Mouse (Mus musculus): ENCODE results near the gene Kmt2d. TPM values are rescaled to one million over a fixed set of nuclear protein-coding genes. Genes with fewer than 3 reads are reported as not detected.

Kmt2d gene
- 2.3 TPM for polyA plus RNA-seq (2014; fragmentation: Illumina TruSeq; extraction: RNeasy Lipid Tissue Mini Kit (QIAGEN cat#74804); ENCODE audit: low read depth, low replicate concordance)

GRCm38 (mm10) chr15:98871070-98871915 is at the start of gene Kmt2d:
Kmt2d (minus strand) TSS chr15:98871204.

GRCm38 (mm10) chr15:98917538-98918498 is 46.8 kb upstream of the Kmt2d start, which contains the start of gene Lmbr1l:
Lmbr1l (minus strand) TSS chr15:98918231.

GRCm38 (mm10) chr15:98897928-98898800 is 27.2 kb upstream of the Kmt2d start, which contains the start of gene Dhh:
Dhh (minus strand) TSS chr15:98898540.

GRCm38 (mm10) chr15:98893940-98894745 is 23.1 kb upstream of the Kmt2d start, which contains the start of gene Rhebl1:
Rhebl1 (minus strand) TSS chr15:98894540.

GRCm38 (mm10) chr15:98830736-98831683 is 40.0 kb downstream of the Kmt2d start, which contains the start of gene Prkag1:
Prkag1 (minus strand) TSS chr15:98831521.

GRCm38 (mm10) chr15:98809390-98809789 is 61.6 kb downstream of the Kmt2d start, which contains the start of gene Ddn:
Ddn (minus strand) TSS chr15:98809490.

GRCm38 (mm10) chr15:98789661-98790535 is 81.1 kb downstream of the Kmt2d start, which contains the start of gene Wnt1:
Wnt1 (plus strand) TSS chr15:98789857.

Other genes with a start within 250 kb of the Kmt2d start
- gene Cacnb3, start 240.4 kb downstream of the Kmt2d start, polyA plus RNA-seq (2014; fragmentation: Illumina TruSeq; extraction: RNeasy Lipid Tissue Mini Kit (QIAGEN cat#74804); ENCODE audit: low read depth, low replicate concordance), result 0.47 TPM
- gene Ddx23, start 208.3 kb downstream of the Kmt2d start, polyA plus RNA-seq (2014; fragmentation: Illumina TruSeq; extraction: RNeasy Lipid Tissue Mini Kit (QIAGEN cat#74804); ENCODE audit: low read depth, low replicate concordance), result 4.0 TPM
- not detected for gene Rnd1, start 193.7 kb downstream of the Kmt2d start, polyA plus RNA-seq (2014; fragmentation: Illumina TruSeq; extraction: RNeasy Lipid Tissue Mini Kit (QIAGEN cat#74804); ENCODE audit: low read depth, low replicate concordance)
- gene Ccdc65, start 163.0 kb downstream of the Kmt2d start, polyA plus RNA-seq (2014; fragmentation: Illumina TruSeq; extraction: RNeasy Lipid Tissue Mini Kit (QIAGEN cat#74804); ENCODE audit: low read depth, low replicate concordance), result not detected
- not detected for gene Fkbp11, start 143.0 kb downstream of the Kmt2d start, polyA plus RNA-seq (2014; fragmentation: Illumina TruSeq; extraction: RNeasy Lipid Tissue Mini Kit (QIAGEN cat#74804); ENCODE audit: low read depth, low replicate concordance)
- 59.2 TPM for gene Arf3, start 108.0 kb downstream of the Kmt2d start, polyA plus RNA-seq (2014; fragmentation: Illumina TruSeq; extraction: RNeasy Lipid Tissue Mini Kit (QIAGEN cat#74804); ENCODE audit: low read depth, low replicate concordance)
- gene Wnt10b, start 93.1 kb downstream of the Kmt2d start, polyA plus RNA-seq (2014; fragmentation: Illumina TruSeq; extraction: RNeasy Lipid Tissue Mini Kit (QIAGEN cat#74804); ENCODE audit: low read depth, low replicate concordance), result 0.23 TPM
- not detected for gene Wnt1, start 81.3 kb downstream of the Kmt2d start, polyA plus RNA-seq (2014; fragmentation: Illumina TruSeq; extraction: RNeasy Lipid Tissue Mini Kit (QIAGEN cat#74804); ENCODE audit: low read depth, low replicate concordance)
- gene Ddn, start 61.7 kb downstream of the Kmt2d start, polyA plus RNA-seq (2014; fragmentation: Illumina TruSeq; extraction: RNeasy Lipid Tissue Mini Kit (QIAGEN cat#74804); ENCODE audit: low read depth, low replicate concordance), result not detected
- gene Prkag1, start 39.7 kb downstream of the Kmt2d start, polyA plus RNA-seq (2014; fragmentation: Illumina TruSeq; extraction: RNeasy Lipid Tissue Mini Kit (QIAGEN cat#74804); ENCODE audit: low read depth, low replicate concordance), result 69.0 TPM
- 1.5 TPM for gene Rhebl1, start 23.3 kb upstream of the Kmt2d start, polyA plus RNA-seq (2014; fragmentation: Illumina TruSeq; extraction: RNeasy Lipid Tissue Mini Kit (QIAGEN cat#74804); ENCODE audit: low read depth, low replicate concordance)
- gene Dhh, start 27.3 kb upstream of the Kmt2d start, polyA plus RNA-seq (2014; fragmentation: Illumina TruSeq; extraction: RNeasy Lipid Tissue Mini Kit (QIAGEN cat#74804); ENCODE audit: low read depth, low replicate concordance), result 0.47 TPM
- 1.9 TPM for gene Lmbr1l, start 47.0 kb upstream of the Kmt2d start, polyA plus RNA-seq (2014; fragmentation: Illumina TruSeq; extraction: RNeasy Lipid Tissue Mini Kit (QIAGEN cat#74804); ENCODE audit: low read depth, low replicate concordance)
- gene Tuba1b, start 63.4 kb upstream of the Kmt2d start, polyA plus RNA-seq (2014; fragmentation: Illumina TruSeq; extraction: RNeasy Lipid Tissue Mini Kit (QIAGEN cat#74804); ENCODE audit: low read depth, low replicate concordance), result 54.1 TPM
- not detected for gene Gm49450, start 82.3 kb upstream of the Kmt2d start, polyA plus RNA-seq (2014; fragmentation: Illumina TruSeq; extraction: RNeasy Lipid Tissue Mini Kit (QIAGEN cat#74804); ENCODE audit: low read depth, low replicate concordance)
- gene Tuba1a, start 82.5 kb upstream of the Kmt2d start, polyA plus RNA-seq (2014; fragmentation: Illumina TruSeq; extraction: RNeasy Lipid Tissue Mini Kit (QIAGEN cat#74804); ENCODE audit: low read depth, low replicate concordance), result 44.0 TPM
- 23.9 TPM for gene Tuba1c, start 158.7 kb upstream of the Kmt2d start, polyA plus RNA-seq (2014; fragmentation: Illumina TruSeq; extraction: RNeasy Lipid Tissue Mini Kit (QIAGEN cat#74804); ENCODE audit: low read depth, low replicate concordance)
- gene Prph, start 184.0 kb upstream of the Kmt2d start, polyA plus RNA-seq (2014; fragmentation: Illumina TruSeq; extraction: RNeasy Lipid Tissue Mini Kit (QIAGEN cat#74804); ENCODE audit: low read depth, low replicate concordance), result not detected
- gene Troap, start 203.4 kb upstream of the Kmt2d start, polyA plus RNA-seq (2014; fragmentation: Illumina TruSeq; extraction: RNeasy Lipid Tissue Mini Kit (QIAGEN cat#74804); ENCODE audit: low read depth, low replicate concordance), result not detected
- not detected for gene C1ql4, start 216.6 kb upstream of the Kmt2d start, polyA plus RNA-seq (2014; fragmentation: Illumina TruSeq; extraction: RNeasy Lipid Tissue Mini Kit (QIAGEN cat#74804); ENCODE audit: low read depth, low replicate concordance)
- gene Dnajc22, start 222.0 kb upstream of the Kmt2d start, polyA plus RNA-seq (2014; fragmentation: Illumina TruSeq; extraction: RNeasy Lipid Tissue Mini Kit (QIAGEN cat#74804); ENCODE audit: low read depth, low replicate concordance), result not detected

Data from adrenal gland, adult 10 weeks (tissue).